Mouse (Mus musculus): ENCODE data around the gene Numb. TPM values are rescaled to one million over a fixed set of nuclear protein-coding genes. Genes with fewer than 3 reads are reported as not detected.

The Numb gene
- polyA plus RNA-seq, 1 experiment from 2014 or later = 33.1 TPM

DNA sequence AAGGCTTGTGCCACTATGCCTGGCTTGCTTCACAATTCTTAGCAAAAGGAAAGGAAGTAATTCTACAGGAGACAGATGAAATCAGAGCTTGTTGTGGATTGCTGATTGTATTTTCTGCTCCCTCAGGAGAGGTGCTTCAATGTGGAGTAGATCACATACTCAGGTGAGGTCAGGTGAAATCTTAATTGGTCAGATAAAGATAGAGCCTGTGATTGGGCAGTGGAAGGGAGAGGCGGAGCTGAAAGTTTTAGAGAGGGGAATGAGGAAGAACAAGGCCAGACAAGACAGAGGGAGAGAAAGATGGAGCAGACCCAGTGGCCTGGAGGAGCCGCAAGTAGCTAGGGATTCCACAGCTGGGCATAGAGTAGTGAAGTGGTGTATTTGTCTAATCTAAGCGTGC is 39.6 kb downstream of the Numb start:
- H3K9ac ChIP-seq (ENCODE audit: low read depth, low read length) = no peak overlapping the region
- 0 out of 2 replicates have a peak overlapping the region, but pooled peaks have one; percentile 44 for H3K27ac ChIP-seq (replicated peaks; ENCODE audit: low read depth, low read length)
- no peak overlapping the region for H3K4me2 ChIP-seq (ENCODE audit: low read depth, low read length)
- no peaks in the 10 kb centered on the region for H3K9me3 ChIP-seq (ENCODE audit: control insufficient read depth, low read length)
- no peak for ATAC-seq (ENCODE audit: low read depth)
- no peak for DNase-seq (ENCODE audit: low spot score)
- no peaks in the 10 kb centered on the region for H3K27me3 ChIP-seq (replicated peaks; ENCODE audit: control insufficient read depth, insufficient read depth, low read length)
- H3K4me3 ChIP-seq (ENCODE audit: low read depth, low read length) = no peak overlapping the region
- 89% methylated on average over 3 of the region's 3 CpGs for WGBS
- H3K36me3 ChIP-seq (ENCODE audit: control insufficient read depth, insufficient read depth, low read length) = peaks cover 6% of the 10 kb centered on the region; the same call in 1 of the 2 replicates
- no peaks in the 10 kb centered on the region for H3K4me1 ChIP-seq (ENCODE audit: control insufficient read depth, insufficient read depth, low read length)

DNA sequence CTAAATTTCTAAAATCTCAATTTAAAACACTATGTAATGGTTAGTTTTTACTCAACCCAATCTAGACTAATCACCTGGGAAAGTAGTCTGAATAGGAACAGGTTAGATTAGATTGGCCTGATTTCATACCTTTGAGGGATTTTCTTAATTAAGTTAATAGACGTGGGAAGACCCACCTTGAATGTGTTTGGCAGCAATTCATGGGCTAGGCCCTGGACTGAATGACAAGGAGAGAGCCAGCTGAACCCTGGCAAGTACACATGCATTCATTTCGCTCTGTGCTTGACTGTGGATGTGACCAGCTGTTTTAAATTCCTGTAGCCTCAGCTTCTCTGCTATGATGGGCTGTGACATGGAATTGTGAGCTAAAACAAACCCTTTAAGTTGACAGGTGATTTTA is 40.8 kb downstream of the Numb start:
- H3K4me2 ChIP-seq (ENCODE audit: low read depth, low read length) = no peak overlapping the region
- no peaks in the 10 kb centered on the region for H3K4me1 ChIP-seq (ENCODE audit: control insufficient read depth, insufficient read depth, low read length)
- 0 out of 2 replicates have a peak overlapping the region, but pooled peaks have one; percentile 1 for H3K27ac ChIP-seq (replicated peaks; ENCODE audit: low read depth, low read length)
- H3K9me3 ChIP-seq (ENCODE audit: control insufficient read depth, low read length) = no peaks in the 10 kb centered on the region
- H3K27me3 ChIP-seq (replicated peaks; ENCODE audit: control insufficient read depth, insufficient read depth, low read length) = no peaks in the 10 kb centered on the region
- H3K36me3 ChIP-seq (ENCODE audit: control insufficient read depth, insufficient read depth, low read length) = peaks cover 11% of the 10 kb centered on the region; the same call in 1 of the 2 replicates
- no peak for DNase-seq (ENCODE audit: low spot score)
- no peak for ATAC-seq (ENCODE audit: low read depth)
- 51% methylated on average over 2 of the region's 2 CpGs for WGBS
- H3K4me3 ChIP-seq (ENCODE audit: low read depth, low read length) = no peak overlapping the region
- no peak overlapping the region for H3K9ac ChIP-seq (ENCODE audit: low read depth, low read length)

DNA sequence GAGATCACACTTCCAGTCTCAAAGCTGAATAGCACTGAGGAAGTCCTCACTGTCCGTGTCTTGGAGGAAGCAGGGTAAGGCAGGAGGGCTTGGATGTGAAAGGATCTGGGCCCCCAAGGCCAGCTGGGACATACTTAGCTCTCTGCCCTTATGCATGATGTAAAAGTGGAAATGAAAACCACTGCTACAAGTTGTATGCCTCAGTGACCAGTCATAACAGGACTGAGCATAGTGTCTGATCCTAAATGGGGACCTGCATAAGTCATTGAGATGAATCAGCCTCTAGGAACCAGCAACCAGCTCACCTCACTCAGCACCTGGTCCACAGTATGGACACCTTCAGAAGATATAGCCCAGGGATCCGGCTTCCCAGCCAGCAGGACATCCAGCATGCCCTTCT is 46.6 kb downstream of the Numb start:
- Histone ChIP-seq H3K27ac (replicated peaks; ENCODE audit: low read depth, low read length) (no peak overlapping the region), H3K36me3 (ENCODE audit: control insufficient read depth, insufficient read depth, low read length) (peaks cover 22% of the 10 kb centered on the region; the same call in 1 of the 2 replicates), H3K9me3 (ENCODE audit: control insufficient read depth, low read length) (no peaks in the 10 kb centered on the region), H3K4me1 (ENCODE audit: control insufficient read depth, insufficient read depth, low read length) (no peaks in the 10 kb centered on the region), H3K4me2 (ENCODE audit: low read depth, low read length) (no peak overlapping the region), H3K9ac (ENCODE audit: low read depth, low read length) (no peak overlapping the region), H3K4me3 (ENCODE audit: low read depth, low read length) (no peak overlapping the region), H3K27me3 (replicated peaks; ENCODE audit: control insufficient read depth, insufficient read depth, low read length) (no peaks in the 10 kb centered on the region)
- DNase-seq (ENCODE audit: low spot score) = no peak
- 92% methylated on average over 2 of the region's 2 CpGs for WGBS
- no peak for ATAC-seq (ENCODE audit: low read depth)

- WGBS = 90% methylated on average over 4 of the region's 4 CpGs
- ATAC-seq (ENCODE audit: low read depth) = no peak
- no peak overlapping the region for H3K4me3 ChIP-seq (ENCODE audit: low read depth, low read length)
- no peak overlapping the region for H3K27ac ChIP-seq (replicated peaks; ENCODE audit: low read depth, low read length)
- H3K9me3 ChIP-seq (ENCODE audit: control insufficient read depth, low read length) = no peaks in the 10 kb centered on the region
- no peak overlapping the region for H3K9ac ChIP-seq (ENCODE audit: low read depth, low read length)
- H3K36me3 ChIP-seq (ENCODE audit: control insufficient read depth, insufficient read depth, low read length) = peaks cover 22% of the 10 kb centered on the region; the same call in 1 of the 2 replicates
- no peaks in the 10 kb centered on the region for H3K27me3 ChIP-seq (replicated peaks; ENCODE audit: control insufficient read depth, insufficient read depth, low read length)
- no peak overlapping the region for H3K4me2 ChIP-seq (ENCODE audit: low read depth, low read length)
- H3K4me1 ChIP-seq (ENCODE audit: control insufficient read depth, insufficient read depth, low read length) = no peaks in the 10 kb centered on the region
- no peak for DNase-seq (ENCODE audit: low spot score)
These were observed 47.1 kb downstream of the Numb start for GRCm38 (mm10) chr12:83874597-83874996.

GRCm38 (mm10) chr12:83864501-83864900 is 57.2 kb downstream of the Numb start:
- Histone ChIP-seq H3K27me3 (replicated peaks; ENCODE audit: control insufficient read depth, insufficient read depth, low read length) (no peaks in the 10 kb centered on the region), H3K36me3 (ENCODE audit: control insufficient read depth, insufficient read depth, low read length) (0 out of 2 replicates have a peak, but pooled peaks cover 3% of the 10 kb centered on the region), H3K4me2 (ENCODE audit: low read depth, low read length) (no peak overlapping the region), H3K9ac (ENCODE audit: low read depth, low read length) (no peak overlapping the region), H3K9me3 (ENCODE audit: control insufficient read depth, low read length) (no peaks in the 10 kb centered on the region), H3K4me1 (ENCODE audit: control insufficient read depth, insufficient read depth, low read length) (no peaks in the 10 kb centered on the region), H3K4me3 (ENCODE audit: low read depth, low read length) (no peak overlapping the region), H3K27ac (replicated peaks; ENCODE audit: low read depth, low read length) (no peak overlapping the region)
- DNase-seq (ENCODE audit: low spot score) (no peak), ATAC-seq (ENCODE audit: low read depth) (no peak)
- WGBS = 86% methylated on average over 1 of the region's 1 CpGs

- WGBS = 88% methylated on average over 3 of the region's 3 CpGs
- no peaks in the 10 kb centered on the region for H3K36me3 ChIP-seq (ENCODE audit: control insufficient read depth, insufficient read depth, low read length)
- no peaks in the 10 kb centered on the region for H3K4me1 ChIP-seq (ENCODE audit: control insufficient read depth, insufficient read depth, low read length)
- H3K4me2 ChIP-seq (ENCODE audit: low read depth, low read length) = no peak overlapping the region
- no peak for DNase-seq (ENCODE audit: low spot score)
- no peak overlapping the region for H3K27ac ChIP-seq (replicated peaks; ENCODE audit: low read depth, low read length)
- no peak overlapping the region for H3K9ac ChIP-seq (ENCODE audit: low read depth, low read length)
- no peaks in the 10 kb centered on the region for H3K27me3 ChIP-seq (replicated peaks; ENCODE audit: control insufficient read depth, insufficient read depth, low read length)
- H3K4me3 ChIP-seq (ENCODE audit: low read depth, low read length) = no peak overlapping the region
- H3K9me3 ChIP-seq (ENCODE audit: control insufficient read depth, low read length) = no peaks in the 10 kb centered on the region
- ATAC-seq (ENCODE audit: low read depth) = no peak
These were observed 59.9 kb downstream of the Numb start for GRCm38 (mm10) chr12:83861880-83862279.

GRCm38 (mm10) chr12:83860688-83861087 is 61.0 kb downstream of the Numb start:
- DNase-seq (ENCODE audit: low spot score) (no peak), ATAC-seq (ENCODE audit: low read depth) (no peak)

DNA sequence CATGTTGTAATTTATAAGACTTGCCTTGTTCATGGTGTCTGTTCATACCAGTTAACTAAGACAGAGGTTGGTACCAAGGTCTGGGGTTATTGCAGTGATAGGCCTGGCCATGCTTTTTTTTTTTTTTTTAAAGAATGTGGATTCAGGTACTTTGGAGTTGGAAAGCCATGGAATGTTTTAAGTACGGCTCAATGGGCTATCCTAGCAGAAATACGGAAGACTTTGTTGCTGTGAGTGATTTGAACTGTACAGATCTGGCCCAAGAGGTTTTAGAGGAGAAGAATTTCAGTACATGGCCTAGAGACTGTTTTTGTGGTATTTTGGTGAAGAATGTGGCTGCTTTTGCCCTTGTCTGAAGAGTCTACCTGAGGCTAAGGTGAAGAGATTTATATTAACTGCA is 63.7 kb downstream of the Numb start:
- no peaks in the 10 kb centered on the region for H3K4me1 ChIP-seq (ENCODE audit: control insufficient read depth, insufficient read depth, low read length)
- no peak overlapping the region for H3K27ac ChIP-seq (replicated peaks; ENCODE audit: low read depth, low read length)
- H3K27me3 ChIP-seq (replicated peaks; ENCODE audit: control insufficient read depth, insufficient read depth, low read length) = no peaks in the 10 kb centered on the region
- no peak overlapping the region for H3K4me3 ChIP-seq (ENCODE audit: low read depth, low read length)
- H3K9me3 ChIP-seq (ENCODE audit: control insufficient read depth, low read length) = no peaks in the 10 kb centered on the region
- no peak for DNase-seq (ENCODE audit: low spot score)
- no peak overlapping the region for H3K9ac ChIP-seq (ENCODE audit: low read depth, low read length)
- H3K4me2 ChIP-seq (ENCODE audit: low read depth, low read length) = no peak overlapping the region
- H3K36me3 ChIP-seq (ENCODE audit: control insufficient read depth, insufficient read depth, low read length) = no peaks in the 10 kb centered on the region
- no peak for ATAC-seq (ENCODE audit: low read depth)
- WGBS = 84% methylated on average over 2 of the region's 2 CpGs

More at GRCm38 (mm10) chr12:83860688-83861087, 61.0 kb downstream of the Numb start:
- H3K4me3 ChIP-seq (ENCODE audit: low read depth, low read length) = no peak overlapping the region
- no peaks in the 10 kb centered on the region for H3K27me3 ChIP-seq (replicated peaks; ENCODE audit: control insufficient read depth, insufficient read depth, low read length)
- no peaks in the 10 kb centered on the region for H3K4me1 ChIP-seq (ENCODE audit: control insufficient read depth, insufficient read depth, low read length)
- no peak overlapping the region for H3K9ac ChIP-seq (ENCODE audit: low read depth, low read length)
- no peaks in the 10 kb centered on the region for H3K9me3 ChIP-seq (ENCODE audit: control insufficient read depth, low read length)
- H3K27ac ChIP-seq (replicated peaks; ENCODE audit: low read depth, low read length) = no peak overlapping the region
- H3K4me2 ChIP-seq (ENCODE audit: low read depth, low read length) = no peak overlapping the region
- no peaks in the 10 kb centered on the region for H3K36me3 ChIP-seq (ENCODE audit: control insufficient read depth, insufficient read depth, low read length)

DNA sequence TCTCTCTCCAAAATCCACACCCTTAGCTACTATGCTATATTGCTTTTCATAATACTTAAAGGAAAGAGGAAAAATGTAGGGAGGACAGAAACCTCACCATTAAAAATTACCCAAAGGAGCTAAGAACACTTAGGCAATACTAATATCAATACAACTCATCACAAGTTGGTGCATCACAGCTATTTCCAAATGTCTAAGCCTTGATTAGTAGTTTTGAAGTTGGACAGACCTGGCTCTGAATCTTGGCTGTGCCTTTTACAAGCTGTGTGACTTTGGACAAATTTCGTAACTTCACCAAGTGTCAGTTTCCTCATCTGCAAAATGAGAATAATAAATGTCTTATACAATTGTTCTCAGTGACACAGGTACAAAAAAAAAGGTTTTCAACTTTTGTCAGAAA is 66.5 kb downstream of the Numb start:
- DNase-seq (ENCODE audit: low spot score) (no peak), ATAC-seq (ENCODE audit: low read depth) (no peak)
- H3K4me3 ChIP-seq (ENCODE audit: low read depth, low read length) = no peak overlapping the region
- no peaks in the 10 kb centered on the region for H3K36me3 ChIP-seq (ENCODE audit: control insufficient read depth, insufficient read depth, low read length)
- no peak overlapping the region for H3K9ac ChIP-seq (ENCODE audit: low read depth, low read length)
- no peaks in the 10 kb centered on the region for H3K4me1 ChIP-seq (ENCODE audit: control insufficient read depth, insufficient read depth, low read length)
- no peak overlapping the region for H3K4me2 ChIP-seq (ENCODE audit: low read depth, low read length)
- 84% methylated on average over 1 of the region's 1 CpGs for WGBS
- no peaks in the 10 kb centered on the region for H3K9me3 ChIP-seq (ENCODE audit: control insufficient read depth, low read length)
- no peak overlapping the region for H3K27ac ChIP-seq (replicated peaks; ENCODE audit: low read depth, low read length)
- no peaks in the 10 kb centered on the region for H3K27me3 ChIP-seq (replicated peaks; ENCODE audit: control insufficient read depth, insufficient read depth, low read length)
